Mouse (Mus musculus) heart, adult 8-10 months (tissue): ENCODE data around the gene Fndc7. TPM values are rescaled to one million over a fixed set of nuclear protein-coding genes. Genes with fewer than 3 reads are reported as not detected.
A peak's percentile ranks its signal among the peaks of the same experiment; 100 is the strongest.

ENCODE experiments used
- DNase-seq: peaks from one replicate; pipeline ENCODE4 v3.0.0; 2022; ENCODE audit warnings: low spot score
- total RNA-seq, 4 experiments: library from RNA; stranded (reverse); gene quantifications; 2 replicates each; pipeline ENCODE4 v1.2.4; 2022

The Fndc7 gene
- under 1 TPM in 1 of 4 experiments, not detected in 3; 0.06 TPM for total RNA-seq

DNA sequence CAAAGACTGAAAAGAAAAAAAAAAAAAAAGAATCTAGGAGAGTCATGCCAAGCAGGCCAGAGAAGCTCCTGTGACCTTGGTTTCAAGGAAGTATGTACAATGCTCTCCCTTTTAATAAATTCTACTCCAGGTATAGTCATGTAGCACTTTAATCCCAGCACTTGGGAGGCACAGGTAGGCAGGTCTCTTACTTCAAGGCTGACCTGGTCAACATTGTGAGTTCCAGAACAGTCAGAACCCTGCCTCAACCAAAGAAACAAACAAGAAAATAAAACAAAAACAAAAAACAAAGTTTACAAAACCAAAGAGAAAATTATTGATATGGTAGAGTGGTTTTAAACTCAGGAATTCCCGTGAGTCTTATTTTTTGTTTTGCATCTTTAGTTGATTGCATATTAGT, at the start of gene Fndc7:
Fndc7 (minus strand) TSS at position 101 of the 400 bp plus-strand sequence.
- no peak for DNase-seq

DNA sequence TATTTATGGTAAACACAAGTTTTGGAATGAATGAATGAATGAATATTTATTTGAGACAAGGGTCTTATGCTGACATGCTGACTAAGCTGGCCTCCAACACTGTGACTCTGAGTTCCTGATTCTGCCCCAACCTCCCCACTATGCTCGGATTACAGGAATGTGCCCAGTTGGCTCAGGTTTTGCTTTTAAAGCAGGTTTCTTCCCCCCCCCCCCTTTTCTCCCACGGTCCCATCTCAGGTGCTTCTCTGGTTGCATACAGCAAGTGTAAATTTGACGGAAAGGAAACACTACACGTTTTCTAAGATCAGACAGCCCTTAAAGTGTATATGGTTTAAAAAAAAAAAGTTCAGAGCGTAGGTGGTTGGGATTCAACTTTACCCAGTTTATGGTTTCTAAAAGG, 49.8 kb upstream of the Fndc7 start, which contains the start of gene Henmt1:
Henmt1 (plus strand) TSS at position 301 of the 400 bp plus-strand sequence.
- DNase-seq, result no peak

DNA sequence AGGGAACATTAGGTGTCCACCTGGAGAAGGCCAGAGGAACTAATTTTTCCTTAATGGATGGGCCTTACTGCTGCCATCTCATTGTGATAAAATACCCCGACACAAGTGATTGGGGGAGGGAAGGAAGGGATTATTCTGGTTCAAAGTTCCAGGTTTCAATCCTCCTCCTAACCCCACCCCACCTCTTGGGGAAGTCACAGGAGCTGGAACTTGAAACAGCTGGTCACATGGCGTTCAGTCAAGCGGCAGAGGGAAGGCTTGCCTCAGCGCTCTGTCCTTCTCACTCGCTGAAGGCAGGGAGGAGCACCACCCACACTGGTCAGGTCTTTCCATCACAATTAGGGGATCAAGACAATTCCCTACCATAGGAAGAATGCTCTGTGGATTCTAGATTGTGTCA, 48.9 kb upstream of the Fndc7 start:
- DNase-seq, result no peak

DNA sequence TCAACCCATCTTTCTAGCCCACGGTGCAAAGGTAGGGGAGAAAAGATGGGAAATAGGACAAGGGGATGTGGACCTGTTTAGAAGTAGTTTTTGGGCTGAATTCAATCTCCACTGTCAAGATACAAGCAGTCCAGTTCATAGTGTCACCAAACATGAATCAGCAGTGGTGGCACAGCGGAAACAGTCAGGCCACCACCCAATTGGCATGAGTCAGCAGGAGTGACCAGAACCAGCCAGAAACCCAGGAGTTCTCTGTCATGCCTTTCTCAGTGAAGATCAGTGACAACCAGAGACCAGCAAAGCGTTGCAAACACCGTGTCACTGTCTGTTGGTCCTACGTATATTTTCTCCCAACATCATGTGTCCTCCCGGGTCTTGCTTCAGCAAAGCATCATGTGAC, 43.7 kb upstream of the Fndc7 start:
- no peak for DNase-seq

DNA sequence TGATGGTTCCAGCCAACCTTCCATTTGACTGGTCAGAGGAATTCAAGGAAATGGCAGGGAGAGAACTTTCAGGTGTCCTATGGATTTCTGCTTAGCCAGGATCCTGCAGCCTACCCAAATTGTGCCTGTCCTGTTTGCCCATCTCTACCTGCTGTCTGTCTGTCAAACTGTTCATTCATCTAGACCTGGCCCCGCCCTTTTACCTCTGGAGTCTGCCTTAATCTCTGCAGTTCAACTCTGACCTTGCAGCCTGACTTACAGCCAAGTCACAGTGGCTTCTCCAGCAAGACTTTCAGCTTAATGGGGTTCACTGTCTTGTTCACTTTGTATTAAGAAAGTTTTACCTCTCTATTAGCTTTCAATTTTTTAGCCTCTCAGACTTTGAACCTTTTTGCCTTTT, 36.5 kb upstream of the Fndc7 start:
- no peak for DNase-seq

DNA sequence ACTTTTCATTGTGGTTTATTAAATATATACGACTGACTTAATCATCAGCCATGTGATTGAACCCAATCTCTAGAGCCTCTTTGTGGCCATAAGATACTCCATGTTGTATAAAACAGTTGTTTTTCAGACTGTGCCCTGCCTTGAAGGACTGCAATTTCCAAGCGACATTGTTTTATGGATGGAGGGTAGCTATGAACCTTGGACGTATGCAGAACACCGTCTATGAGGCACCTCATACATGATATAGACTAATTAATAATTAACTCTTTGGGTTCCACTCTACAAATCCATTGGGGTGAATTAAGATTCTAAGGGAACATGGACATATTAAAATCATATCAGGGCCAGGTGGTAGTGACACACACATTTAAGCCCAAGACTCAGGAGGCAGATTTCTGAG, 35.9 kb upstream of the Fndc7 start:
- no peak for DNase-seq

DNA sequence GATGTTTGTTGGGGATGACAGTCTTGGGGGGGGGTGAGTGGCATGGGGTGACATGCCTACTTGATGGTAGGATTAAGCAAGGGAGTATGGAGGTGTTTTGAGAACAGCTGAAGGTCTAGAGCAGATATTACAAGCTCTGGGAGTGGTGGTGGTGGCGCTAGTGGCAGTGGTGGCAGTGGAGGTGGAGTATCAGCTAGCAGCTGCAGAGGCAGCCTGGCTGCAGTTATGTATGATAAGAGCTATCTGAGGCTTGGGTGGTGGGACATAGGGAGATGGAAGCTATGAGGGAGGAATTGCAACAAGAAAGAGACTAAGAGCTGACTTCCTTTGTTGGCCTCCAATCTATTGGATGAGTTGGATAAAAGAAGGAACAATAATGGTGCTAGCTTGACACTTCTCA, 32.0 kb upstream of the Fndc7 start:
- no peak for DNase-seq

DNA sequence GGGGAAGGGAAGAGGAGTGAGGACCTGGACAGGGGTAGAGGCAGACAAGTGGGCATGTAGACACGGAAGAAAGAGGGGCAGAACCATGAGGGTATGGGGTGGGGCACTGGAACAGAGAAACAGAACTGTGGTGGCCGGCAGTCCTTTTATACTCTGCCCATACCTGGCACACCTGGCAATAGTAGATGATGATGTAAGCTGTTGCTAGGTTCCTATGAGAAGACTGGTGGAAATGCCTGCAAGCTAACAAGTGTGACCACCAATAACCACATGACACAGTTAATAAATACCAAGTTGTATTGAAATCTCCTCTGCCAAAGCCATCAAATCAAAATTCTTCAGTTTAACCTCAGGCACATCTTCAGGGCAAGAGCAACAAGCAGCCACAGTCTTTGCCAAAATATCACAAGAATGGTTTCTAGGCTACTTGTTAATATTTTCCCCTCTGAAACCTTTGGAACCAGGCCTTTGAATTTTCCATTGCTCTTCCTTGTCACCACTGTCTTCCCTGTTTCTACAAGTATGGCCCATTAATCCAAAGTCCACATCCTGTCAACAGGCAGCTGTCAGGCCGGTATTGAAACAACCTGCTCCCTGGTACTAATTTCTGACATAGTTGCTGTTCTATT, 30.7 kb upstream of the Fndc7 start:
- DNase-seq, result no peak

DNA sequence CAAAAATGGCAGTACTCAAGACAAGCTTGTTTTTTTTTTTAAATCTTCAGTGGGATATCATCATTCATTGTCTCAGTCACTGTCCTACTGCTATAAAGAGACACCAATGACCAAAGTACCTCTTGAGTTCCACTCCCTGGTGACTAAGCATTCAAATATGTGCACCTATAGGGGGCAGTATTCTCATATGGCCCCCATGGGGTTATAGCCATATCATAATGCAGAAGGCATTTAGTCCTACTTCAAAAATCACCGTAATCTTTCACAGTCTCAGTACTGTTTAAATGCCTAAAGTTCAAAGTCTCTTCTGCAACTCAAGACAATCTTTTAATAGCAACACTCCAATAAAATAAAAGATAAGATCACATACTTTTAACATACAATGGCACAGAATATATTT, 29.0 kb upstream of the Fndc7 start:
- DNase-seq, result no peak

DNA sequence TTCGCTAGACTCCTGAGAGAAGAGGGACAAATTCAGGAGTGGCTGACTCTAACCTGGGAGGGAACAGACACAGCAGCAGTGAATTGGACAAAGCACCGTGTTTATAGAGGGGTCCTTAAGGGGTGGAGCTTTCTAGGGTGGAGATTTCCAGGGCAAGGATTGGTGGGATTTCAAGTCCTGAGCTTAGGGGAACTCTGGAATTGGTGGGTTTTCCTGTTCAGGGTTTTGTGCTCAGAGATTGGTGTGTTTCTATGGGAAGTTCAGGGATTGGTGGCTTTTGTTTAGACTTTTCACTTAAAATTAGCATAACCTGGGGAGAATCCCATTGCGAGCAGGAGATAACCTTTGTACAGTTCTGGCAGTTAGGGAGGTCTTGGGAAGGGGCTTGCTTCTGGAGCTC, 28.2 kb upstream of the Fndc7 start:
- no peak for DNase-seq

DNA sequence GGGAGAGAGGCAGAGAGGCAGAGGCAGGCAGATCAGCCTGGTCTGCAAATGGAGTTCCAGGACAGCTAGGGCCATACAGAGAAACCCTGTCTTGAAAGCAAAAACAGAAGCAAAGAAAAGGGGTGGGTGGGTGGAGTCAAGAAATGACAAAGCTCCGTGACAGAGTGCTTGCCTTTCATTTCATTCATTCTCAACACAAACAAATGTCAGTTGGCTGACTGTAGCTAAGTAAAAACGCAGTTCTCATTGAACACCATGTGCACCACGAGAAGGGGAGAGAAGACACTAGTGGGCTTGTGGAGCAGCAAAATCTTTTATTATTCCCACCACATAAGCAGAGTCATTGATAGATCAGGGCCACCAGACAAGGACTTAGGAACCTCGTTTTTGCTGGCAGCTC, 27.0 kb upstream of the Fndc7 start:
- no peak for DNase-seq

DNA sequence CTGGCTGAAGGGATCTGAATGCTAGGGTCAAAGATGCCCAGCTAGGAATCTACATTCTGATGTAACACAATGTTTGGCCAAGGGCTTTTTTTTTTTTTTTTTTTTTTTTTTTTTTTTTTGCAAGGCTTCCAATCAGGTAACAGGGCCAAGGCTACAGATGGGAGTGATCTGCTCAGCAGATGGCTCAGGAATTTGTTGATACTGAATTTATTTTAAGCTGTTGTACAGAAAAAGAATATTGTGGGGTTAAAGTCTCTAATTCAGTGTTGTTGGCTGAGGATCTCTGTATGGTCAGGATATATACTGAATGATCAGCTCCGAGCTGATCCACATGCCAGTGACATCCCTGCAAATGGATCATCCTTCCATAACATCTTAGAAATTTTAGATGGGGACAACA, 26.2 kb upstream of the Fndc7 start:
- no peak for DNase-seq

DNA sequence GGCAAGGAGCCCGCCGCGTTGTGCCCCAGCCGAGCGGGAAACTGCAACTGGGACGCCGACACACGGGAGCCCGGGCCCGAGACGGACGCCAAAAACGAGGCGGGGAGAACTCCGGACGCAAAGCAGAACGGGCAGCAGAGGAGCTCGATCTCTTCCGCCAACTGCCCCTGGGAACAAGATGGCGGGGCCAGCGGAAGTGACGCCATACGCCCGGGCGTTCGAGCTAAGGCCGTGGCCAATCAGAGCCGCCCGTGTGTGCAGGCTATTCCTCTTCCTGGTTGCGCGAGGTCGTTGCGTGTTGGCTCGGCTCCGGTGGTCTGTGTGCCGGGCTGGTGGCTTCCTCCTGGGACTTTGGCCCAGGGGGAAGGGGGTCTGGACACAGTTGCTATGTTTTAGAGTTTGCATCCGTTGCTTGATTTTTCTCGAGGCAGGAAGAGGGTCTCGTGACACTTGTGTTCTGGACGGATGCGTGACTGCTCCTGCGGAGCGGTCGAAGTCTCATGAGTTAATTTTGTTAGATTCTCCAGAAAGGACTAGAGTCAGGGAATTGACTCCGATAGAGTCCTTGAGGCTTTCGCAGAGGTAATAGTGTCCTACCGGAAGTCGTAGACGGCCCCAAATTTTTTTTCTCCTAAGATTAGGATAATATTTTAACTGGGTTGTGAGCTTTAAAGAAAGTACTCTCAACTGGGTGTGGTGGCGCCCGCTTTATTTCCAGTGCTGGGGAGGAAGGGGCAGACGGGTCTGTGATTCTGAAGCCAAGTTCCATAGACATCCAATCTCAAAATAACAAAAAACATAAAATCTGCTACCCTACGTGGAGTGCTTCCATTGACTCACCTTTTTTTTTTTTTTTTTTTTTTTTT, 22.0 kb upstream of the Fndc7 start, which contains the start of gene Prpf38b:
Prpf38b (minus strand) TSS at position 180 of the 866 bp plus-strand sequence.
- DNase-seq, result peak; percentile 95

DNA sequence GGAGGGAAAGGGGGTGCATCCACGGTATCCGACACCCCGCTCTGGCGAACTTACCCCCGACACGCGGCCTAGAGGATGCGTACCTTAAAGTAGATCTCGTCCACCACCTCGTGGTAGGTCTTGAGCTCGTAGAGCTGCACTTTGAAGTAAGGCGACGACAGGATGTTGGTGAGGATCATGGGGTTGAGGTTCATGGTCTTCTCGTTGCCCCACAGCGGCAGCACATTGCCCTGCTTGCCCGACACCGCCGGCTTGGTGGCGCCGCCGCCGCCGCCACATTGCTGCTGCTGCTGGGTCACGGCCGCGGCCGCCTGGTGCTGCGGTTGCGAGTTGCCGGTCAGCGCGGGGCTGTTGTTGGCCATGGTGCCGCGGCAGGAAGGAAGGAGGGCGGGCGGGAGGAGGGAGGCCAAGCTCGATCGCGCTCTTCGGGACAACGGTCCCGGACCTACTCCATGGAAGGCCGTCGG, 21.3 kb upstream of the Fndc7 start:
- peak; percentile 43 for DNase-seq

DNA sequence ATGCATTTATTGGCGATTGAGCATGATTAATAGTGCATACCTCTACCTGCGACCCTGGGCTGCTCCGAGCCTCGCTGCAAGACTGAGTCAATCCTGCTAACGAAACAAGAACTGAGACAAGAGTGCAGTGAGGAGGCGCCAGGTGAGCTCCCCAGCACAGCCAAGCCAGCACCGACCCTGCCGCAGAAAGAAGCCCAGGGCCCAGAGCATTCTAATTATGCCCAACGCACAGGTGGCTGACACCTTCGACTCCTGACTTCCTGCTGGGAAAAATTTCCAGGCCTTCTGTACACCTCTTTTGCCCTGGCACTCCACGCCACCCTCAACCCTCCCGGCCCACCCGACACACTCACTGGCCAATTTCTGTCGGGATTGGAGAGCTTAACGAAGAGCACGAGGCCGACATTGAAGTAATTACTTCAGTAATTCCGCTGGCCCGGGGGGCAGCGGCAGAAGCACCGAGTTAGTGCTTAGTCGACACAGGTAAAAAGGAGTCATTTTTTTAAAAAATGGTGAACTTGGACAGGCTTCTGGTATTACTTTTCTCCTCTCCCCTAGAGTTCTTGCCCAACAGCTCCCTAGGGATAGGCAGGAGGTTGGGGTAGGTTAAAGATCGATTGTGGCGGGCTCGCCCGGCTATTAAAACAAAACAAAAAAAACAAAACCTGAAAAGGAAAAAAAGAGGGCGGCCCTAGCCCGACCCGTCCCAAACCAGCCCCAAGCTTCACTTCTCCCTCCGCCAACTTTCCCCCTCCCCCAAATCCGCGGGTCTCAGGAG, 20.7 kb upstream of the Fndc7 start:
- DNase-seq, result no peak

DNA sequence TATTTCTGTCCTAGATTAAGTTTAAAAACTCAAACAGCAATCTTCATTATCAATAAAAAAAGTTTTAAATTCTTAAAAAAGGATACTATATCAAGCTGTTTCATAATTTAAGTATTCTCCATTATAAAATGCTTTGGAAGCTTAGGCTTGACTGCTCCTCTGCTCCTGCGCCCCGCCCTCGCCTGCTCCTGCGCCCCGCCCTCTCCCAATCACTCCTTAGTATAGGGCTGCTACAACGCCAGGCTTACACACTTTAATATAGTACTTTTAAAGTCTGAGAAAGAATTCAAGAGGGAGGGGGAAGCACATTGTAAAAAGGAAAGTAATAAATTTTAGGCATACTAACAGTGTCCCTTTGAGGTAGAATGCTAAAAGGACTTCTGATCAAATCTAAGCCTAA, 13.1 kb upstream of the Fndc7 start:
- no peak for DNase-seq

DNA sequence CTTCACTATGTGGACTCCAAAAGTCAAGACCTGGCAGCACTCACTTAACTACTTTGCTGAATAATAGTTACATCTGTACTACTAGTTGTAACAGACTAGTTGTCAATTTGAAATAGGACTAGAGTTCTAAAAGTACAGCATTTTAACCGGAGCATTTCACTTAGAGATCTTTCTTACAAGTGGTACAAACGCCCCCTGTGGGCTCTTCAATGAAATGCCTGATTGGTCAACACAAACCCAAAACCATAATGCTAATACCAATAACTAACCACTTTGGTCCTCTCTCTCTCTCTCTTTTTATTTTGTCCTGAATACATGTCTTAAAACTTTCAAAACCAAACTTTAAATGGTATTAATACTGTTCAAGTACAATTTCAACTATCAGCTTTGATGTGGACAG, 12.2 kb upstream of the Fndc7 start:
- no peak for DNase-seq

DNA sequence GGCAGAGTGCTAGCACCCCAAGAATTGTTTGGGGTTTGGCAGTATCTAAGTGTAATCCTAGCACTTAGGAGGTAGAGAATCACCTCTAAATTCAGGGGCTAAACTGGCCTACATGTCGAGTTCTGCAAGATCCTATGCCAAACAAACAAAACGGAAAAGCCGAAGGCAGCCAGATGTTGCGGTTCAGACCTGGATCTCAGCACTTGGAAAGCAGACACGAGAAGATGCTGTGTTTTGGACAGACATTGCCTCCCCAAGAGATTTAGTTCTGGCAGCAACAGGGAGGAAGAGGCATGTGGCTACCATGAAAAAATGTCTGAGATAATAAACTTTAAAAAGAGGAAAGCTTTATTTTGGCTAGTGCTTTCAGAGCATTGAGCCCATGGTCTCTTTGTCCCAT, 10.9 kb upstream of the Fndc7 start:
- DNase-seq, result no peak

DNA sequence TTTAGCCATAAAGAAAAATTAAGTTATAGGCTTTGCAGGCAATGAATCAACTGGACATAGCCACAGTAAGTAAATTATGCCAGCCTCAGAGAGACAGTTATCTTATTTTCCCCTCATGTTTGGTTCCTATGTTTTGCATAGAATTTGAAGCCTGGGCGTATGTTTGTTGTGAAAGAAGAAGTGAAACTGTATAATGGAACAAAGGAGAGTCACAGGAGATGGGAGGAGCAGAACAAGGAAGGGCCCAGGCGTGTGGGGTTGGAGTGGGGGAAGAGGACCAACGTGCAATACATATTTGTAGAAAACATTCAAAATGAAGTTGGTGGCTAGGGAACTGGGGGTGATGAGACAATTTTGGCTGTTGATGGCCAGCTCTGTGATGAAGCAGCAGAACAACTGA, 10.3 kb upstream of the Fndc7 start:
- DNase-seq, result no peak

DNA sequence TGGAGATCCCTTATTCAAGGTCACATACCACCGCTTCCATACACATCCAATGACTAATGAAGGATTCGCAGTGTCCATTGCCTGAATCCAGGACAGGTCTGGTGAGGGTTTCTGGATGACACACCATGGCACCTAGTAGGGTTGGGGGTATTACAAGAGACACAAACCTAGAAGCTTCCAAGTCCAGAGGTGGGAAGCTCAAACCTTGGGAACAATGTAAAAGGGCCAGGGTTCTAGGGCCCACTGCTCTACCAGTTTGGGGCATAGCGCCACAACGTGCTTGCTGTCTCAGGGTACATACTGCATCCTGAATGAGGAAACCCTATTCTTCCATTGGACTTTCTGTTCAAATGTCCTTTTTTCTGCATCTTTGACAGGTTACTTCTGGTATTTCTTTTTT, 8.8 kb upstream of the Fndc7 start:
- DNase-seq, result no peak

DNA sequence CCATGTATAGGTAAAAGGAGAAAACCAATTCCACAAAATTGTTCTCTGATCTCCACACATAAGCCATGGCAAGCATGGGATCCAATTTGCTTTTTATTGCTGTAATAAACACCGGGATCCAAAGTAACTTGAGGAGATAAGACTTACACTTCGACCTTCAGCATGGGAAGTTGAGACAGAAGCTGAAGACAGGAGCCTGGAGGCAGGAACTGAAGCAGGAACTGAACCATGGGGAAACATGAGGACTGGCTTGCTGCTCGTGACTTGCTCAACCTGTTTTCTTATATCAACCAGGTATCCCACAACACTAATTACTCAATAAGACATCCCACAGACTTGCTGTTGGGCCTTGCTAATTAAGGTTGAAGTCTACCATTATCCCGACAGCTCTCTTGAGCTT, 3.1 kb upstream of the Fndc7 start:
- DNase-seq, result no peak

DNA sequence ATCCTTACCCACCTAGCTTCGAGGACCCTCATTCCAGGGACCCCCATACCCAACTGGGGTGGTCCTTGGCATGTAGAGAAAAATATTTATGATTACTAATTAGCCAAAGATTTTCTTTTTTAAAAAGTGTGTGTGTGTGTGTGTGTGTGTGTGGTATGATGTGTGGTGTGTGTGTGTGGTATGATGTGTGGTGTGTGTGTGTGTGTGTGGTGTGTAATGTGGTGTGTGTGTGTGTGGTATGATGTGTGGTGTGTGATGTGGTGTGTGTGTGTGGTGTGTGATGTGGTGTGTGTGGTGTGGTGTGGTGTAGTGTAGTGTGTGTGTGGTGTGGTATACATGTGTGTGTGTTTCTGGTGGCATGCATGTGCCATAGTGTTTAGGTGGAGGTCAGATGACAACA, 2.3 kb upstream of the Fndc7 start:
- DNase-seq, result no peak
